Mouse (Mus musculus) MEL (cell line): ENCODE results near the gene Rem1.

Experiments
- BHLHE40 ChIP-seq: IDR thresholded peaks from 2 replicates; pipeline ENCODE4 v1.6.1; 2012; ENCODE audit warnings: low read depth, mild to moderate bottlenecking, inconsistent platforms, low read length, improper control_type of control experiment, borderline replicate concordance
- CHD1 ChIP-seq: IDR thresholded peaks from 2 replicates; pipeline ENCODE4 v1.6.1; 2012; ENCODE audit warnings: low read depth, mild to moderate bottlenecking, inconsistent platforms, low read length, improper control_type of control experiment
- CHD2 ChIP-seq: IDR thresholded peaks from 2 replicates; pipeline ENCODE4 v1.6.1; 2011; ENCODE audit warnings: low read length, improper control_type of control experiment
- CTCF ChIP-seq, 3 experiments: IDR thresholded peaks in 2 of 3; conservative IDR thresholded peaks in 1 of 3; 2 replicates each; pipeline ENCODE4 v1.5.1; 2011 to 2012; ENCODE audit warnings: low read length in 3 of 3, low read depth in 2 of 3, mild to moderate bottlenecking in 2 of 3, improper control_type of control experiment in 1 of 3, inconsistent platforms in 1 of 3, mixed read lengths in 1 of 3, moderate library complexity in 1 of 3; ENCODE audit not compliant: control insufficient read depth in 1 of 3, insufficient read depth in 1 of 3, poor library complexity in 1 of 3, severe bottlenecking in 1 of 3
- E2F4 ChIP-seq: IDR thresholded peaks from 2 replicates; pipeline ENCODE4 v1.6.1; 2011; ENCODE audit warnings: low read depth, low read length, improper control_type of control experiment, borderline replicate concordance
- EP300 ChIP-seq, 2 experiments: IDR thresholded peaks; 2 replicates each; pipeline ENCODE4 v1.6.1; 2011; ENCODE audit warnings: improper control_type of control experiment in 2 of 2, low read length in 2 of 2, low read depth in 1 of 2, mild to moderate bottlenecking in 1 of 2
- KAT2A ChIP-seq: conservative IDR thresholded peaks from 2 replicates; pipeline ENCODE4 v1.6.1; 2012; ENCODE audit warnings: low read depth, low read length, improper control_type of control experiment, inconsistent platforms
- MAFK ChIP-seq: IDR thresholded peaks from 2 replicates; pipeline ENCODE4 v1.6.1; 2011; ENCODE audit warnings: low read depth, mild to moderate bottlenecking, low read length, improper control_type of control experiment, borderline replicate concordance
- NRF1 ChIP-seq: IDR thresholded peaks from 2 replicates; pipeline ENCODE4 v1.6.1; 2014; ENCODE audit warnings: low read depth, mild to moderate bottlenecking, inconsistent platforms, low read length, improper control_type of control experiment, moderate library complexity; ENCODE audit not compliant: poor library complexity, insufficient read depth, severe bottlenecking
- POLR2A ChIP-seq, 2 experiments: IDR thresholded peaks; 2 replicates each; pipeline ENCODE4 v1.6.1; 2011 to 2012; ENCODE audit warnings: low read length in 2 of 2, mild to moderate bottlenecking in 2 of 2, control low read depth in 1 of 2, improper control_type of control experiment in 1 of 2, low read depth in 1 of 2, moderate library complexity in 1 of 2; ENCODE audit not compliant: control insufficient read depth in 1 of 2, insufficient read depth in 1 of 2, poor library complexity in 1 of 2
- SMC3 ChIP-seq: IDR thresholded peaks from 2 replicates; pipeline ENCODE4 v1.6.1; 2011; ENCODE audit warnings: low read depth, low read length, improper control_type of control experiment
- USF1 ChIP-seq: IDR thresholded peaks from 2 replicates; pipeline ENCODE4 v1.6.1; 2014; ENCODE audit warnings: low read depth, mild to moderate bottlenecking, inconsistent platforms, low read length, improper control_type of control experiment, moderate library complexity
- ZMIZ1 ChIP-seq: IDR thresholded peaks from 2 replicates; pipeline ENCODE4 v1.6.1; 2012; ENCODE audit warnings: low read depth, mild to moderate bottlenecking, inconsistent platforms, low read length, improper control_type of control experiment, moderate library complexity
- ZNF384 ChIP-seq: IDR thresholded peaks from 2 replicates; pipeline ENCODE4 v1.6.1; 2012; ENCODE audit warnings: low read depth, mild to moderate bottlenecking, inconsistent platforms, low read length, improper control_type of control experiment

DNA sequence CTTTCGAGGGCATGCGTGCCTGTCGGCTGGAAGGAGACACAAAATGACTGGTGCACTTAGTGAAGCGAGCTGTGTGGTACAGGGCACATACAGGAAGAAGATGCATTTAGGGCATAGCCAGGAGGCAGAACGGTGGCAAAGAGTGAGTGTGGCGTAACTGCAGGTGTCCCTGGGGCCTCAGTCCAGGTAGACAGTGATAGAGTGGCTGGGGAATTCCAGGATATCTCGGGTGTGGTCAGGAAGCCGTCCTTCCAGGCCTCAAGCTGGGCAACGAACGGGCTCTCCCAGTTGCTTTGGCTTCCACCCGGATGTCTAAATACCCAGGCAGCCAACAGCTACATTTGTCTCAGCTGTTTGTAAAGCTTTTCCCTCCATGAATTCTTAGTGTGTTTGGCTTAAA is 47.4 kb downstream of the Rem1 start:
- TF ChIP-seq POLR2A (IDR thresholded peaks at IDR 0.05; ENCODE audit: control insufficient read depth in 1 of 2, insufficient read depth in 1 of 2, low read depth in 1 of 2, low read length in 2 of 2, poor library complexity in 1 of 2) (no peak), CTCF (IDR thresholded peaks at IDR 0.05 in 2 of 3, conservative IDR thresholded peaks at IDR 0.05 in 1 of 3; ENCODE audit: control insufficient read depth in 1 of 3, insufficient read depth in 1 of 3, low read depth in 2 of 3, low read length in 3 of 3, poor library complexity in 1 of 3, severe bottlenecking in 1 of 3) (no peak), EP300 (IDR thresholded peaks at IDR 0.05; ENCODE audit: low read depth in 1 of 2, low read length in 2 of 2) (no peak), CHD1 (no peak), SMC3 (no peak), BHLHE40 (no peak), ZNF384 (no peak), CHD2 (no peak), KAT2A (no peak), ZMIZ1 (no peak), USF1 (no peak), MAFK (no peak), NRF1 (no peak), E2F4 (no peak)
